Mouse (Mus musculus) embryonic facial prominence, embryonic 14.5 days (tissue): Measurements from ENCODE around the gene Abcd2. TPM values are rescaled to one million over a fixed set of nuclear protein-coding genes. Genes with fewer than 3 reads are reported as not detected.

Experiments used
- ATAC-seq: fragments of 200-750 bp; cut with Nextera tagmentation; 2 replicates; pipeline ENCODE4 v1.8.0; 2017; ENCODE audit warnings: low read depth, moderate number of reproducible peaks, moderate TSS enrichment
- DNase-seq: peaks from one replicate; pipeline ENCODE4 v3.0.0-alpha.2; 2015; ENCODE audit warnings: low spot score
- H3K27ac ChIP-seq: fragments of 300-500 bp; sonication (generic); replicated peaks from 2 replicates; pipeline ENCODE4 v1.5.1; 2014; ENCODE audit warnings: low read depth, mild to moderate bottlenecking, low read length, moderate library complexity
- H3K27me3 ChIP-seq: fragments of 300-500 bp; sonication (generic); replicated peaks from 2 replicates; pipeline ENCODE4 v1.6.1; 2014; ENCODE audit warnings: low read length; ENCODE audit not compliant: control insufficient read depth, insufficient read depth
- H3K36me3 ChIP-seq: fragments of 300-500 bp; sonication (generic); 2 replicates; pipeline ENCODE4 v1.6.1; 2014; ENCODE audit warnings: low read length, mixed read lengths; ENCODE audit not compliant: control insufficient read depth, insufficient read depth
- H3K4me1 ChIP-seq: fragments of 300-500 bp; sonication (generic); 2 replicates; pipeline ENCODE4 v1.6.1; 2014; ENCODE audit warnings: antibody characterized with exemption, low read length; ENCODE audit not compliant: control insufficient read depth, insufficient read depth
- H3K4me2 ChIP-seq: fragments of 300-500 bp; sonication (generic); 2 replicates; pipeline ENCODE4 v1.6.1; 2014; ENCODE audit warnings: low read depth, mild to moderate bottlenecking, low read length, moderate library complexity, mixed read lengths
- H3K4me3 ChIP-seq: fragments of 300-500 bp; sonication (generic); 2 replicates; pipeline ENCODE4 v1.5.1; 2014; ENCODE audit warnings: low read depth, mild to moderate bottlenecking, low read length
- H3K9ac ChIP-seq: fragments of 300-500 bp; sonication (generic); 2 replicates; pipeline ENCODE4 v1.6.1; 2014; ENCODE audit warnings: low read depth, mild to moderate bottlenecking, low read length, moderate library complexity, mixed read lengths
- H3K9me3 ChIP-seq: fragments of 300-500 bp; sonication (generic); 2 replicates; pipeline ENCODE4 v1.6.1; 2016; ENCODE audit warnings: low read length; ENCODE audit not compliant: control insufficient read depth
- WGBS: fragments of 180-500 bp; shearing (Covaris S2); extraction: QIAGEN DNeasy Blood & Tissue Kit; methylation state at CpG from one replicate; pipeline ENCODE4 v1.1.7; 2014; 5-methylcytosine and 5-hydroxymethylcytosine counted together
- polyA plus RNA-seq: library from polyadenylated mRNA; unstranded; fragments of >200 nt; fragmentation: Nextera tagmentation; extraction: Ambion mirVana; gene quantifications from 2 replicates; pipeline ENCODE4 v1.2.1, GENCODE M21; 2014

Gene Abcd2
- 4.3 and 4.8 TPM in 2 replicates for polyA plus RNA-seq

GRCm38 (mm10) chr15:91191412-91192222 is at the start of gene Abcd2:
Gene Abcd2, minus strand, starts transcription at chr15:91191799.
- peak within 1 kb of the TSS; percentile 55 for H3K9ac ChIP-seq
- H3K4me2 ChIP-seq = peak within 1 kb of the TSS; percentile 63
- H3K27me3 ChIP-seq = no peaks in the 10 kb centered on the region
- 0 out of 2 replicates have a peak, but pooled peaks cover 6% of the 10 kb centered on the region for H3K4me1 ChIP-seq
- peak; percentile 92 for DNase-seq
- 0% methylated on average over 22 of the region's 22 CpGs for WGBS
- H3K36me3 ChIP-seq = no peaks in the 10 kb centered on the region
- H3K27ac ChIP-seq = peak within 1 kb of the TSS; percentile 83
- ATAC-seq = peak; percentile 95
- H3K9me3 ChIP-seq = no peaks in the 10 kb centered on the region
- H3K4me3 ChIP-seq = peak within 1 kb of the TSS; percentile 45

- no peaks in the 10 kb centered on the region for H3K36me3 ChIP-seq
- no peak overlapping the region for H3K9ac ChIP-seq
- DNase-seq = no peak
- no peak overlapping the region for H3K27ac ChIP-seq
- no peaks in the 10 kb centered on the region for H3K4me1 ChIP-seq
- H3K4me2 ChIP-seq = no peak overlapping the region
- no peaks in the 10 kb centered on the region for H3K9me3 ChIP-seq
- 83% methylated on average over 3 of the region's 3 CpGs for WGBS
- H3K27me3 ChIP-seq = no peaks in the 10 kb centered on the region
- no peak overlapping the region for H3K4me3 ChIP-seq
- no peak for ATAC-seq
These were observed 49.2 kb upstream of the Abcd2 start for GRCm38 (mm10) chr15:91240683-91241335.

- Histone ChIP-seq H3K27me3 (no peaks in the 10 kb centered on the region), H3K4me1 (no peaks in the 10 kb centered on the region), H3K27ac (no peak overlapping the region), H3K4me3 (no peak overlapping the region), H3K36me3 (no peaks in the 10 kb centered on the region), H3K9ac (no peak overlapping the region), H3K9me3 (no peaks in the 10 kb centered on the region), H3K4me2 (no peak overlapping the region)
- ATAC-seq (no peak), DNase-seq (no peak)
- 68% methylated on average over 5 of the region's 5 CpGs for WGBS
These were observed 45.7 kb upstream of the Abcd2 start for GRCm38 (mm10) chr15:91237294-91237693.

- no peaks in the 10 kb centered on the region for H3K27me3 ChIP-seq
- ATAC-seq (no peak), DNase-seq (no peak)
- H3K4me2 ChIP-seq = no peak overlapping the region
- no peaks in the 10 kb centered on the region for H3K9me3 ChIP-seq
- 91% methylated on average over 5 of the region's 5 CpGs for WGBS
- H3K4me3 ChIP-seq = no peak overlapping the region
- H3K4me1 ChIP-seq = no peaks in the 10 kb centered on the region
- no peak overlapping the region for H3K9ac ChIP-seq
- H3K36me3 ChIP-seq = no peaks in the 10 kb centered on the region
- H3K27ac ChIP-seq = no peak overlapping the region
These were observed 14.9 kb upstream of the Abcd2 start for GRCm38 (mm10) chr15:91206518-91206917.

DNA sequence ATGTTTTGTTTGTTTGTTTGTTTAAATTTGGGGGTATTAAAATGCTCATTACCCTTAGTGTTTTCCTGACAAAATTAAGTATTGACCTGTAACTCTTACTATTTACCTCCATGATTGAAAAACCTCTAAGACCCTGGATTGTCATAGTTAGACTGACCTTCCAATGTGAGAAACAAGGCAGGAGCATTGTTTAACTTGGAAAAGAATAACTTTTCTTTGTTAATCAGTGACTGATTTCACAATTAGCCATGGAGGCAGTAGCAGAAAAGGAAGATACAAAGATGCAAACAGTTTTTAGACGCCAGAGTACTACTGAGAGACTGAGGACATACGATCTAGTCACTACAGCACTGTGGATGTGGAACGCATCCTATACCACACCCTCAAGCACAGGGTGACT is 11.9 kb upstream of the Abcd2 start:
- no peak overlapping the region for H3K9ac ChIP-seq
- ATAC-seq = no peak
- no peak overlapping the region for H3K4me3 ChIP-seq
- H3K4me1 ChIP-seq = no peaks in the 10 kb centered on the region
- no peaks in the 10 kb centered on the region for H3K27me3 ChIP-seq
- H3K9me3 ChIP-seq = no peaks in the 10 kb centered on the region
- no peaks in the 10 kb centered on the region for H3K36me3 ChIP-seq
- DNase-seq = no peak
- H3K27ac ChIP-seq = no peak overlapping the region
- WGBS = 86% methylated on average over 3 of the region's 3 CpGs
- H3K4me2 ChIP-seq = no peak overlapping the region

- Histone ChIP-seq H3K9me3 (no peaks in the 10 kb centered on the region), H3K4me3 (no peak overlapping the region), H3K27ac (no peak overlapping the region), H3K4me1 (no peaks in the 10 kb centered on the region), H3K27me3 (no peaks in the 10 kb centered on the region), H3K9ac (no peak overlapping the region), H3K36me3 (no peaks in the 10 kb centered on the region), H3K4me2 (no peak overlapping the region)
- ATAC-seq (no peak), DNase-seq (no peak)
- 98% methylated on average over 1 of the region's 1 CpGs for WGBS
These were observed 10.9 kb upstream of the Abcd2 start for GRCm38 (mm10) chr15:91202486-91202885.

GRCm38 (mm10) chr15:91200833-91201232 is 9.2 kb upstream of the Abcd2 start:
- WGBS = 87% methylated on average over 1 of the region's 1 CpGs
- H3K27me3 ChIP-seq = no peaks in the 10 kb centered on the region

DNA sequence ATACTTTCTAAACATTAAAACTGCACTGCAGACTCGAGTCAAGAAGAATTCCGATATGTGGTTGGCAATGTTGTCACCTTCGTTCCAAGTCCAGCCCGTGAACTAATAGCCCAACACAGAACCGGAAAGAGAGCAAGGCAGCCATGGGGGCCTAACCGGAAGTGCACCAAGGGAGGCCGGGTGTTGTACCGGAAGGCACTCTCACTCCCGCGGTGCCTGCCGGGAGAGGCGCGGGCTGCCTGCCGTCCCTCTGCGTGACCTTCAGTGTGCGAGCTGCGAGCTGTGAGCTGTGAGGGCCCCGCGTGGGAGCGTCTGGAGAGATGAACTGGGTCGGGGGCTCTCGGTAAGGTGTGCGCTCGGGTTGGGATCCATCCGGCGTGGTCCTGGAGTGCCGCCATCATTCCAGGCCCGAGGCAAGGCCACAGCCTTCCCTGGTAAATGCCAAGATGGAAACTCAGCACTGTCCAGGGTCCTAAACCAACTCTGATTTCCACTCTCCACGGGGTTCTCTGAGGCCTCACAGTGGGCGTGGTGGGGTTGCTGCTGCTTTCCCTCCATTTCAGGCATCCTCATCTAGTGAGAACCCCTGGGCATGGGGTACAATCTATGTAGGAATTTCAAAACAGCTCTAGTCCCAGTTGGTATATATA is 7.8 kb upstream of the Abcd2 start, which contains the start of gene CN725425:
Gene CN725425 (plus strand): TSS at position 239 of the 650 bp plus-strand sequence.
- ATAC-seq = no peak
- Histone ChIP-seq H3K9me3 (no peaks in the 10 kb centered on the region), H3K4me2 (no peak within 1 kb of the TSS), H3K36me3 (no peaks in the 10 kb centered on the region), H3K27ac (no peak within 1 kb of the TSS), H3K9ac (no peak within 1 kb of the TSS), H3K4me1 (no peaks in the 10 kb centered on the region), H3K4me3 (no peak within 1 kb of the TSS), H3K27me3 (no peaks in the 10 kb centered on the region)
- DNase-seq = no peak
- WGBS = 93% methylated on average over 30 of the region's 30 CpGs

More at GRCm38 (mm10) chr15:91200833-91201232, 9.2 kb upstream of the Abcd2 start:
- Histone ChIP-seq H3K4me3 (no peak overlapping the region), H3K27ac (no peak overlapping the region), H3K9me3 (no peaks in the 10 kb centered on the region), H3K36me3 (no peaks in the 10 kb centered on the region), H3K4me2 (no peak overlapping the region), H3K9ac (no peak overlapping the region), H3K4me1 (no peaks in the 10 kb centered on the region)
- DNase-seq (no peak), ATAC-seq (no peak)
